Mouse (Mus musculus) E14TG2a.4 (cell line): ENCODE results near the gene Tdrd1.
A peak's percentile ranks its signal among the peaks of the same experiment; 100 is the strongest.

Source experiments
- H3K27me3 ChIP-seq: 2 replicates; pipeline ENCODE4 v1.6.1; 2014; ENCODE audit warnings: low read length, control low read depth; ENCODE audit not compliant: insufficient read depth
- H3K36me3 ChIP-seq: 2 replicates; pipeline ENCODE4 v1.6.1; 2014; ENCODE audit warnings: low read length, control low read depth; ENCODE audit not compliant: insufficient read depth
- H3K4me1 ChIP-seq: replicated peaks from 2 replicates; pipeline ENCODE4 v1.6.1; 2014; ENCODE audit warnings: low read depth, low read length, control low read depth
- H3K4me3 ChIP-seq: replicated peaks from 2 replicates; pipeline ENCODE4 v1.5.1; 2014; ENCODE audit warnings: mild to moderate bottlenecking, low read length
- H3K9me3 ChIP-seq: 2 replicates; pipeline ENCODE4 v1.6.1; 2014; ENCODE audit warnings: low read length, control low read depth
- CTCF ChIP-seq: conservative IDR thresholded peaks from 2 replicates; pipeline ENCODE4 v1.5.1; 2014; ENCODE audit warnings: low read length
- NANOG ChIP-seq: IDR thresholded peaks from 2 replicates; pipeline ENCODE4 v1.6.1; 2014; ENCODE audit warnings: borderline replicate concordance, low read length, mixed read lengths
- POU5F1 ChIP-seq: IDR thresholded peaks from 2 replicates; pipeline ENCODE4 v1.6.1; 2014; ENCODE audit warnings: low read length, borderline replicate concordance

Tdrd1 gene

GRCm38 (mm10) chr19:56842974-56843373 lies 17.0 kb downstream of the Tdrd1 start:
- H3K4me3 ChIP-seq = no peak overlapping the region
- peaks cover 12% of the 10 kb centered on the region for H3K9me3 ChIP-seq
- no peaks in the 10 kb centered on the region for H3K36me3 ChIP-seq
- TF ChIP-seq POU5F1 (no peak), CTCF (no peak), NANOG (no peak)
- peaks cover 3% of the 10 kb centered on the region; the same call in 1 of the 2 replicates for H3K27me3 ChIP-seq
- H3K4me1 ChIP-seq = peaks cover 6% of the 10 kb centered on the region

GRCm38 (mm10) chr19:56852590-56852989 lies 26.6 kb downstream of the Tdrd1 start:
- TF ChIP-seq POU5F1 = no peak
- no peak for TF ChIP-seq CTCF
- H3K4me3 ChIP-seq = no peak overlapping the region

GRCm38 (mm10) chr19:56856455-56856854 lies 30.4 kb downstream of the Tdrd1 start:
- Histone ChIP-seq H3K36me3 (no peaks in the 10 kb centered on the region), H3K4me1 (no peaks in the 10 kb centered on the region), H3K4me3 (no peak overlapping the region), H3K9me3 (0 out of 2 replicates have a peak, but pooled peaks cover 2% of the 10 kb centered on the region), H3K27me3 (no peaks in the 10 kb centered on the region)
- TF ChIP-seq CTCF (no peak), POU5F1 (no peak)

More at GRCm38 (mm10) chr19:56852590-56852989, 26.6 kb downstream of the Tdrd1 start:
- Histone ChIP-seq H3K27me3 (peaks cover 7% of the 10 kb centered on the region; the same call in 1 of the 2 replicates), H3K36me3 (no peaks in the 10 kb centered on the region), H3K9me3 (0 out of 2 replicates have a peak, but pooled peaks cover 2% of the 10 kb centered on the region), H3K4me1 (no peaks in the 10 kb centered on the region)

GRCm38 (mm10) chr19:56867701-56868100 lies 41.7 kb downstream of the Tdrd1 start:
- Histone ChIP-seq H3K27me3 (peaks cover 32% of the 10 kb centered on the region), H3K36me3 (no peaks in the 10 kb centered on the region), H3K4me1 (peaks cover 2% of the 10 kb centered on the region; the same call in 1 of the 2 replicates), H3K4me3 (no peak overlapping the region), H3K9me3 (no peaks in the 10 kb centered on the region)
- no peak for TF ChIP-seq NANOG
- no peak for TF ChIP-seq CTCF
- TF ChIP-seq POU5F1 = no peak

GRCm38 (mm10) chr19:56873816-56874600 lies 48.0 kb downstream of the Tdrd1 start, which contains the start of gene Vwa2:
Gene Vwa2, plus strand, starts transcription at chr19:56874249.
- peaks cover 88% of the 10 kb centered on the region for H3K27me3 ChIP-seq
- H3K36me3 ChIP-seq = no peaks in the 10 kb centered on the region
- H3K4me3 ChIP-seq = peak within 1 kb of the TSS; percentile 78
- no peaks in the 10 kb centered on the region for H3K9me3 ChIP-seq
- H3K4me1 ChIP-seq = peaks cover 15% of the 10 kb centered on the region
- TF ChIP-seq CTCF (no peak), POU5F1 (no peak), NANOG (no peak)

- TF ChIP-seq CTCF (no peak), NANOG (no peak), POU5F1 (no peak)
- Histone ChIP-seq H3K36me3 (no peaks in the 10 kb centered on the region), H3K27me3 (peaks cover 91% of the 10 kb centered on the region), H3K9me3 (no peaks in the 10 kb centered on the region), H3K4me1 (peaks cover 19% of the 10 kb centered on the region), H3K4me3 (peak overlapping the region; percentile 78)
These were observed 48.7 kb downstream of the Tdrd1 start for GRCm38 (mm10) chr19:56874601-56875315.

- TF ChIP-seq NANOG (no peak), POU5F1 (no peak), CTCF (no peak)
- Histone ChIP-seq H3K4me1 (peaks cover 43% of the 10 kb centered on the region), H3K27me3 (peaks cover 91% of the 10 kb centered on the region), H3K36me3 (no peaks in the 10 kb centered on the region), H3K4me3 (no peak overlapping the region), H3K9me3 (no peaks in the 10 kb centered on the region)
These were observed 51.4 kb downstream of the Tdrd1 start for GRCm38 (mm10) chr19:56877364-56877763.

- H3K36me3 ChIP-seq = no peaks in the 10 kb centered on the region
- H3K4me3 ChIP-seq = no peak overlapping the region
- H3K27me3 ChIP-seq = peaks cover 10% of the 10 kb centered on the region
- TF ChIP-seq POU5F1 = no peak
- TF ChIP-seq CTCF = no peak
- TF ChIP-seq NANOG = no peak
- H3K4me1 ChIP-seq = peaks cover 3% of the 10 kb centered on the region; the same call in 1 of the 2 replicates
- no peaks in the 10 kb centered on the region for H3K9me3 ChIP-seq
These were observed 61.9 kb downstream of the Tdrd1 start for GRCm38 (mm10) chr19:56887879-56888278.
